Mouse (Mus musculus) CH12.LX (cell line): ENCODE data around the gene Gm20661. TPM values are rescaled to one million over a fixed set of nuclear protein-coding genes. Genes with fewer than 3 reads are reported as not detected.

Source experiments
- DNase-seq: peaks from one replicate; pipeline ENCODE4 v3.0.0-alpha.2; 2013; ENCODE audit errors: extremely low read depth
- H3K27ac ChIP-seq: 2 replicates; pipeline ENCODE4 v1.5.1; 2012; ENCODE audit warnings: low read depth, mild to moderate bottlenecking, control low read depth, moderate library complexity; ENCODE audit not compliant: insufficient read depth
- H3K27me3 ChIP-seq: replicated peaks from 2 replicates; pipeline ENCODE3; 2012; ENCODE audit warnings: inconsistent platforms
- H3K36me3 ChIP-seq, 2 experiments: replicated peaks in 1 of 2; 2 replicates each; pipeline versions ENCODE3 to v1.6.1; 2012; ENCODE audit warnings: inconsistent platforms in 1 of 2, low read length in 1 of 2, mild to moderate bottlenecking in 1 of 2, mixed read lengths in 1 of 2, moderate library complexity in 1 of 2; ENCODE audit not compliant: control insufficient read depth in 1 of 2, insufficient read depth in 1 of 2
- H3K4me1 ChIP-seq, 2 experiments: 2 replicates each; pipeline ENCODE4 v1.6.1; 2012; ENCODE audit warnings: inconsistent platforms in 1 of 2, moderate library complexity in 1 of 2; ENCODE audit not compliant: insufficient read depth in 2 of 2, control insufficient read depth in 1 of 2
- H3K4me2 ChIP-seq: 2 replicates; pipeline ENCODE4 v1.6.1; 2012; ENCODE audit warnings: low read depth, mild to moderate bottlenecking, control low read depth; ENCODE audit not compliant: poor library complexity, insufficient read depth, severe bottlenecking
- H3K4me3 ChIP-seq, 3 experiments: fragments of 150-350 bp in 1 of 3; sonication (generic) in 1 of 3; replicated peaks in 1 of 3; 2 replicates each; pipeline versions ENCODE3 to v1.5.1; 2011 to 2012; ENCODE audit warnings: low read depth in 2 of 3, low read length in 2 of 3, mild to moderate bottlenecking in 2 of 3, moderate library complexity in 2 of 3, control low read depth in 1 of 3, improper control_type of control experiment in 1 of 3, inconsistent platforms in 1 of 3, mixed read lengths in 1 of 3; ENCODE audit not compliant: poor library complexity in 1 of 3
- H3K79me2 ChIP-seq: replicated peaks from 2 replicates; pipeline ENCODE4 v1.6.1; 2012; ENCODE audit warnings: mild to moderate bottlenecking, moderate library complexity; ENCODE audit not compliant: control insufficient read depth, poor library complexity, insufficient read depth, severe bottlenecking; ENCODE audit errors: extremely low read depth
- H3K9ac ChIP-seq: 2 replicates; pipeline ENCODE4 v1.6.1; 2012; ENCODE audit warnings: low read depth, mild to moderate bottlenecking, control low read depth, moderate library complexity; ENCODE audit not compliant: insufficient read depth
- H3K9me3 ChIP-seq: replicated peaks from 2 replicates; pipeline ENCODE3; 2012; ENCODE audit warnings: low read length, inconsistent platforms, mixed read lengths
- BHLHE40 ChIP-seq: IDR thresholded peaks from 2 replicates; pipeline ENCODE4 v1.6.1; 2011; ENCODE audit warnings: mild to moderate bottlenecking, low read depth, low read length, improper control_type of control experiment
- CHD1 ChIP-seq: IDR thresholded peaks from 2 replicates; pipeline ENCODE4 v1.6.1; 2012; ENCODE audit warnings: low read depth, low read length, improper control_type of control experiment, inconsistent platforms
- CHD2 ChIP-seq: IDR thresholded peaks from 2 replicates; pipeline ENCODE4 v1.6.1; 2011; ENCODE audit warnings: low read length, improper control_type of control experiment
- CTCF ChIP-seq, 2 experiments: IDR thresholded peaks in 1 of 2; conservative IDR thresholded peaks in 1 of 2; 2 replicates each; pipeline ENCODE4 v1.5.1; 2011 to 2012; ENCODE audit warnings: low read depth in 2 of 2, low read length in 2 of 2, improper control_type of control experiment in 1 of 2, inconsistent platforms in 1 of 2, mild to moderate bottlenecking in 1 of 2, moderate library complexity in 1 of 2
- E2F4 ChIP-seq: IDR thresholded peaks from 2 replicates; pipeline ENCODE4 v1.6.1; 2011; ENCODE audit warnings: low read depth, low read length, improper control_type of control experiment; ENCODE audit not compliant: insufficient replicate concordance
- ELF1 ChIP-seq: IDR thresholded peaks from 2 replicates; pipeline ENCODE4 v1.6.1; 2014; ENCODE audit warnings: low read depth, mild to moderate bottlenecking, inconsistent platforms, low read length, improper control_type of control experiment
- ETS1 ChIP-seq: conservative IDR thresholded peaks from 2 replicates; pipeline ENCODE4 v1.6.1; 2012; ENCODE audit warnings: low read depth, mild to moderate bottlenecking, inconsistent platforms, low read length, improper control_type of control experiment, moderate library complexity
- HCFC1 ChIP-seq: IDR thresholded peaks from 2 replicates; pipeline ENCODE4 v1.6.1; 2012; ENCODE audit warnings: low read depth, mild to moderate bottlenecking, inconsistent platforms, low read length, improper control_type of control experiment
- IRF4 ChIP-seq: IDR thresholded peaks from 2 replicates; pipeline ENCODE4 v1.6.1; 2014; ENCODE audit warnings: low read depth, mild to moderate bottlenecking, inconsistent platforms, low read length, improper control_type of control experiment
- JUN ChIP-seq: IDR thresholded peaks from 2 replicates; pipeline ENCODE4 v1.6.1; 2011; ENCODE audit warnings: low read depth, mild to moderate bottlenecking, low read length, improper control_type of control experiment, moderate library complexity; ENCODE audit not compliant: insufficient read depth
- KAT2A ChIP-seq: IDR thresholded peaks from 2 replicates; pipeline ENCODE4 v1.6.1; 2012; ENCODE audit warnings: low read length, improper control_type of control experiment, inconsistent platforms; ENCODE audit not compliant: insufficient replicate concordance
- MAFK ChIP-seq: IDR thresholded peaks from 2 replicates; pipeline ENCODE4 v1.6.1; 2011; ENCODE audit warnings: low read length, improper control_type of control experiment; ENCODE audit not compliant: insufficient replicate concordance
- MAX ChIP-seq: IDR thresholded peaks from 2 replicates; pipeline ENCODE4 v1.6.1; 2011; ENCODE audit warnings: low read length, improper control_type of control experiment
- MAZ ChIP-seq: IDR thresholded peaks from 2 replicates; pipeline ENCODE4 v1.6.1; 2012; ENCODE audit warnings: low read depth, mild to moderate bottlenecking, inconsistent platforms, low read length, improper control_type of control experiment, moderate library complexity
- MXI1 ChIP-seq: IDR thresholded peaks from 2 replicates; pipeline ENCODE4 v1.6.1; 2011; ENCODE audit warnings: mild to moderate bottlenecking, low read depth, low read length, improper control_type of control experiment
- MYC ChIP-seq: IDR thresholded peaks from 2 replicates; pipeline ENCODE4 v1.6.1; 2011; ENCODE audit warnings: low read depth, mild to moderate bottlenecking, improper control_type of control experiment, low read length
- NELFE ChIP-seq: IDR thresholded peaks from 2 replicates; pipeline ENCODE4 v1.6.1; 2011; ENCODE audit warnings: low read depth, low read length, improper control_type of control experiment
- PAX5 ChIP-seq: IDR thresholded peaks from 2 replicates; pipeline ENCODE4 v1.6.1; 2012; ENCODE audit warnings: low read length, inconsistent platforms, mixed read lengths
- SMC3 ChIP-seq: IDR thresholded peaks from 2 replicates; pipeline ENCODE4 v1.6.1; 2011; ENCODE audit warnings: low read depth, low read length, improper control_type of control experiment
- UBTF ChIP-seq: IDR thresholded peaks from 2 replicates; pipeline ENCODE4 v1.6.1; 2012; ENCODE audit warnings: low read depth, mild to moderate bottlenecking, inconsistent platforms, low read length, improper control_type of control experiment, moderate library complexity
- USF2 ChIP-seq: conservative IDR thresholded peaks from 2 replicates; pipeline ENCODE4 v1.6.1; 2011; ENCODE audit warnings: low read depth, low read length, improper control_type of control experiment
- ZC3H11A ChIP-seq: IDR thresholded peaks from 2 replicates; pipeline ENCODE4 v1.6.1; 2012; ENCODE audit warnings: low read depth, mild to moderate bottlenecking, inconsistent platforms, low read length, improper control_type of control experiment
- dilution Hi-C: fragments of 300-500 bp; cut with MboI; formaldehyde crosslinking; loops from 2 replicates; pipeline ENCODE4 v1.14.3; 2020; ENCODE audit warnings: low sequenced_read_pairs; ENCODE audit not compliant: extremely low pct_unique_long_range_greater_than_20kb, extremely low pct_ligation_motif_present
- in situ Hi-C: fragments of 300-500 bp; cut with MboI; formaldehyde crosslinking; loops from 3 replicates; pipeline ENCODE4 v1.14.3; 2019; ENCODE audit warnings: low sequenced_read_pairs, low pct_ligation_motif_present, low pct_unique_long_range_greater_than_20kb, mixed read lengths
- polyA plus RNA-seq: library from polyadenylated mRNA; unstranded; fragments of >175 nt; gene quantifications from 2 replicates; pipeline ENCODE4 v1.2.1, GENCODE M21; 2012; ENCODE audit warnings: low read depth; ENCODE audit not compliant: insufficient read length
- total RNA-seq, 2 experiments: library from RNA; depleted of rRNA; stranded (reverse); fragments of 300-350 nt in 1 of 2; fragments of >200 nt in 1 of 2; gene quantifications; 2 replicates each; pipeline ENCODE4 v1.2.3; 2012 to 2014

Gm20661 gene
- total and polyA plus RNA-seq, 3 experiments: 0.29 TPM; not detected in 2

DNA sequence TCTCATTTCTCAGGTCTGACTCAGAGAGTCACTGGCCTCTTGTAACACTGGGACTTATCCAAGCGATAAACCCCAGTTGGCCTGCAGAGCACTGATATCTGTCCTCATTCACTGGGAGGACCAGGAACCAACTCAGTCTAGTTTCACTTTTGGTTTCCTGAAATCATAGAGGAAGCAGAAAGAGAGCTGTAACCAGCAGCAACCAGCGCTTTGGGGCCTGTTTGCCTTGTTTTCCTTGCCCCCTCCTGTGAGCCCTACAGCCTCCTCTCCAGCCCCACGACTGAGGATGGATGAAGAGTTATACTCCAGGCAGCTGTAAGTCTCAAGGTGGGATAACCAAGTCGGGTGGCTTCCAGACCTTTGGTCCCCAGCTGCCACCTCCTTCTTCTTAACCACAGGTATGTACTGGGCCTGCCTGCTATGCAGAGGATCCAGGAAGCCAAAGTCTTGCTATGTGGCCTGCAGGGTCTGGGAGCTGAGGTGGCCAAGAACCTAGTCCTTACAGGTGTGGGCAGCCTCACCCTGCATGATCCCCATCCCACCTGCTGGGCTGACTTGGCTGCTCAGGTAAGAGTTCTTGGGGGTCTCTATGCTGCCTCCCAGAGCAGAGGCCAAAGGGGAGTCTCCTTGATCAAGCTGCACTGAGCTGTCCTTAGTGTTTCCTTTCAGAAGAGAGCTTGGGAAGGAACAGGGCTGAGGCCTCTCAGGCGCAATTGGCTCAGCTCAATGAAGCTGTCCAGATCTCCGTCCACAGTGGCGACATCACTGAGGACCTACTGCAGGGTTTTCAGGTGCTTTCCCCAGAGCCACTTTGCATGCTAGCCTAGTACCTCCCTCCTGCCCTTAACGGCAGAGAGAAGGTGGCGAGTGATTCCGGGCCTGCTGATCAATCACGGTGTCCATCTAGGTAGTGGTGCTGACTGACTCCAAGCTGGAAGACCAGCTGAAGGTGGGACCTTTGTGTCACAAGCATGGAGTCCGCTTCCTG is 7.2 kb upstream of the Gm20661 start, which contains the start of gene Uba7 (continued):
- TF ChIP-seq MAZ: no peak
- TF ChIP-seq SMC3: no peak
- TF ChIP-seq HCFC1: peak; percentile 48
- peak; percentile 70 for TF ChIP-seq ELF1
- peak; percentile 90 for TF ChIP-seq ETS1
- no peak for TF ChIP-seq PAX5
- peak; percentile 67 for TF ChIP-seq NELFE
- no peak for TF ChIP-seq CHD1
- no peak for TF ChIP-seq CHD2
- TF ChIP-seq UBTF: no peak; the same call in 1 of the 2 replicates
- TF ChIP-seq USF2: no peak

GRCm38 (mm10) chr9:107978815-107979214 is 4.0 kb upstream of the Gm20661 start:
- Histone ChIP-seq H3K9me3 (no peaks in the 10 kb centered on the region), H3K79me2 (no peaks in the 10 kb centered on the region), H3K4me3 (no peak overlapping the region), H3K4me2 (no peak overlapping the region), H3K27ac (no peak overlapping the region), H3K27me3 (no peaks in the 10 kb centered on the region), H3K4me1 (peaks cover 26 to 72% of the 10 kb centered on the region in 2 experiments), H3K36me3 (peaks cover 61 to 73% of the 10 kb centered on the region in 2 experiments), H3K9ac (no peak overlapping the region)
- dilution Hi-C loops: no loop called here
- in situ Hi-C loops: no loop called here
- DNase-seq: no peak
- no peak for TF ChIP-seq ZC3H11A
- TF ChIP-seq MAZ: no peak
- TF ChIP-seq BHLHE40: no peak
- TF ChIP-seq CHD2: no peak
- no peak for TF ChIP-seq SMC3
- TF ChIP-seq E2F4: no peak
- no peak for TF ChIP-seq IRF4
- TF ChIP-seq CTCF (conservative IDR thresholded peaks at IDR 0.05 in 1 of 2, IDR thresholded peaks at IDR 0.05 in 1 of 2; ENCODE audit: low read depth in 2 of 2, low read length in 2 of 2): no peak
- no peak for TF ChIP-seq MXI1
- TF ChIP-seq HCFC1: no peak
- no peak for TF ChIP-seq ETS1
- no peak for TF ChIP-seq MAFK
- no peak for TF ChIP-seq MYC
- no peak for TF ChIP-seq MAX
- TF ChIP-seq KAT2A: no peak
- TF ChIP-seq JUN: no peak
